Mouse (Mus musculus) limb, embryonic 12.5 days (tissue): ENCODE results near the gene Gtf2h2. TPM values are rescaled to one million over a fixed set of nuclear protein-coding genes. Genes with fewer than 3 reads are reported as not detected.

Experiments used
- ATAC-seq: fragments of 200-750 bp; cut with Nextera tagmentation; 2 replicates; pipeline ENCODE4 v1.8.0; 2017; ENCODE audit warnings: low read depth, moderate TSS enrichment; ENCODE audit not compliant: insufficient number of reproducible peaks, insufficient read depth, low FRiP score, low TSS enrichment
- H3K27ac ChIP-seq: fragments of 300-500 bp; sonication (generic); 2 replicates; pipeline ENCODE4 v1.5.1; 2016; ENCODE audit warnings: mild to moderate bottlenecking, moderate library complexity
- H3K27me3 ChIP-seq: fragments of 300-500 bp; sonication (generic); 2 replicates; pipeline ENCODE4 v1.6.1; 2016; ENCODE audit warnings: mild to moderate bottlenecking, moderate library complexity
- H3K36me3 ChIP-seq: fragments of 300-500 bp; sonication (generic); 2 replicates; pipeline ENCODE4 v1.6.1; 2016; ENCODE audit warnings: mild to moderate bottlenecking, moderate library complexity
- H3K4me1 ChIP-seq: fragments of 300-500 bp; sonication (generic); replicated peaks from 2 replicates; pipeline ENCODE4 v1.6.1; 2016
- H3K4me2 ChIP-seq: fragments of 300-500 bp; sonication (generic); 2 replicates; pipeline ENCODE4 v1.6.1; 2016; ENCODE audit warnings: mild to moderate bottlenecking, moderate library complexity
- H3K4me3 ChIP-seq: fragments of 300-500 bp; sonication (generic); replicated peaks from 2 replicates; pipeline ENCODE4 v1.5.1; 2016; ENCODE audit warnings: mild to moderate bottlenecking
- H3K9ac ChIP-seq: fragments of 300-500 bp; sonication (generic); replicated peaks from 2 replicates; pipeline ENCODE4 v1.6.1; 2016; ENCODE audit warnings: mild to moderate bottlenecking, moderate library complexity
- H3K9me3 ChIP-seq: fragments of 300-500 bp; sonication (generic); 2 replicates; pipeline ENCODE4 v1.6.1; 2016; ENCODE audit warnings: mild to moderate bottlenecking, moderate library complexity
- WGBS: fragments of 180-500 bp; shearing (Covaris S2); methylation state at CpG from one replicate; pipeline ENCODE4 v1.1.7; 2016; 5-methylcytosine and 5-hydroxymethylcytosine counted together
- polyA plus RNA-seq: library from polyadenylated mRNA; unstranded; fragments of >200 nt; fragmentation: Nextera tagmentation; extraction: Ambion mirVana; gene quantifications from 2 replicates; pipeline ENCODE4 v1.2.1, GENCODE M21; 2016

The Gtf2h2 gene
- polyA plus RNA-seq = 84.5 and 93.5 TPM in 2 replicates

DNA sequence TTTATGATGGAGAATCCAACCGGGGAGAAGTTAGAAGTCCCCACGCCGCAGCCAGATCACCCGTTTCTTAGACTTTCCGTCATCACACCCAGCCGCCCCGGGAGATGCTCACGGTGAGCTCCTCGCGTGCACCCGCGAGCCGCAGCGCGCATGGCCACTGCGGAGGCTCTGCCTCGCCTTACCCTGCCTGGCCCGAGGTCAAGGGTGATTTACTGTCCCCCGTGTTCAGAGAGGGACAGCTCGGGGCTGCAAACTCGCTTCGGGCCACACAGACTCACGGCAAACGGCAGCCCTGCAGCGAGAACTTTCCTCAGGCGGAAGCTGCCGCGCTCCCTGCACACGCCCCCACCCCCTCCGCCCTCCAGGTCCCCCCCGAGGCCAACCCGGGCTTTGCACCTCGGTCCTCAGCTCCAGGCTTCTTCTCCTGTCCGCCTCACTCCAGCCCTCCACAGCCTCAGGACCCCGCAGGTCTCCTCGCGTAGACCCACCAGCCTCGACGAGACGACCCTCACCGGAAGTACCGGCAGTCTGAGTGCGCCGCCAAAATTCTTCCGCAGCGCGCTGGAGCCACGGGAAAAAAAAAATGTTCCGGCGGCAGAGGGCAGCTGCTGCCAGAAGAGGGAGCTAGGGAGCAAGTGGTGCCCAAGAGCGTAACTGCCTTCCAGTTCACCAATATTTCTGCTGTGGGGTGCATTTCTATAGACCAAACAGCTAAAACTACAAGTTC lies at the start of gene Gtf2h2:
Gene Gtf2h2 (minus strand): TSS at position 519 of the 727 bp plus-strand sequence.
- Histone ChIP-seq H3K4me2 (peak within 1 kb of the TSS; percentile 71), H3K9me3 (no peaks in the 10 kb centered on the region), H3K9ac (peak within 1 kb of the TSS; percentile 88), H3K4me3 (peak within 1 kb of the TSS; percentile 88), H3K27ac (peak within 1 kb of the TSS; percentile 92), H3K27me3 (no peaks in the 10 kb centered on the region), H3K36me3 (peaks cover 21% of the 10 kb centered on the region), H3K4me1 (peaks cover 10% of the 10 kb centered on the region)
- peak; percentile 58; the same call in 1 of the 2 replicates for ATAC-seq
- under 1% methylated on average over 51 of the region's 51 CpGs for WGBS

DNA sequence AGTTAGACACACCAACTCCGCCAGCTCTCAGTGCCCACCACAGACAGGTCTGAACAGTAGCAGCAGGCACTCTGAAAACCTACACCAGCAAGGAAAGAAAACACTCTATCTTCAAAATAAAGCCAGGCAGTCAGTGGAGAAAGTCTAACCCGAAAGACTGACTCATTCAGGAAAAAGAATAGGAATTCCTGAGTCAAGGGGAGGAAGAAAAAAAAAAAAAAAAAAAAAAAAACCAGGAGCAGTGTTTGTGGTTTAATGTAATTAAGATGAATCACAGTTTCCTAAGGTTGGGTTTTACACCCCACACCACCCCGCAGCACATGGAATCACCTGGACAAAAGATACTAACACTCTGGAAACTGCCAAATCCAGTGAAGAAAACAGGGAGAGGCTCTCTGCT lies 43.8 kb upstream of the Gtf2h2 start:
- Histone ChIP-seq H3K4me1 (no peaks in the 10 kb centered on the region), H3K9me3 (no peaks in the 10 kb centered on the region), H3K27ac (no peak overlapping the region), H3K4me3 (no peak overlapping the region), H3K4me2 (no peak overlapping the region), H3K27me3 (no peaks in the 10 kb centered on the region), H3K9ac (no peak overlapping the region), H3K36me3 (no peaks in the 10 kb centered on the region)
- ATAC-seq = no peak
- 85% methylated on average over 3 of the region's 3 CpGs for WGBS

GRCm38 (mm10) chr13:100532788-100533365 lies 40.5 kb upstream of the Gtf2h2 start:
- 45% methylated on average over 6 of the region's 6 CpGs for WGBS
- Histone ChIP-seq H3K4me3 (no peak overlapping the region), H3K4me1 (no peaks in the 10 kb centered on the region)

DNA sequence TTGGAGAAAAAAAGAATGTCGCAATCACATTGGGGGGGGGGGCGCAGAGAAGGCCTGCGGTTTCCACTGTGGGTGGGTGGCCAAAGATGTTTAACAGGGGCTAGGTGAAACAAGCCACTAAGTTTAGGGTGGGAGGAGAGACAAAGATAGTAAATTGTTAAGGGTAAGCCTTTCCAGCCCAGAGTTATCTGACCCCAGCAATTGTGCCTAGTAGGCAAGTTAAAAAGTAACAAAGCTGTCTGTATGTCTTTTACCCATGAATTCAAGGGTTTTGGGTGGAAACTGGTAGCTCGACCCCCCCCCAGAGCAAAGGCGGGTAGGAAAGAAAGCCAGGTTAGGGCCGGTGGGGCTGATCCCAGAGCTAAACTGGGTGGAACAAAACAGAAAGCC lies 34.3 kb upstream of the Gtf2h2 start:
- H3K4me3 ChIP-seq = no peak overlapping the region
- H3K36me3 ChIP-seq = no peaks in the 10 kb centered on the region
- no peak for ATAC-seq
- WGBS = 71% methylated on average over 6 of the region's 6 CpGs
- peaks cover 3% of the 10 kb centered on the region; the same call in 1 of the 2 replicates for H3K9me3 ChIP-seq
- no peak overlapping the region for H3K27ac ChIP-seq
- peaks cover 8% of the 10 kb centered on the region for H3K4me1 ChIP-seq
- H3K4me2 ChIP-seq = 0 out of 2 replicates have a peak overlapping the region, but pooled peaks have one; percentile 1
- no peaks in the 10 kb centered on the region for H3K27me3 ChIP-seq
- no peak overlapping the region for H3K9ac ChIP-seq

More at GRCm38 (mm10) chr13:100532788-100533365, 40.5 kb upstream of the Gtf2h2 start:
- no peak overlapping the region for H3K27ac ChIP-seq
- H3K36me3 ChIP-seq = no peaks in the 10 kb centered on the region
- no peak overlapping the region for H3K9ac ChIP-seq
- no peak for ATAC-seq
- no peak overlapping the region for H3K4me2 ChIP-seq
- H3K27me3 ChIP-seq = no peaks in the 10 kb centered on the region
- H3K9me3 ChIP-seq = peaks cover 3% of the 10 kb centered on the region; the same call in 1 of the 2 replicates

DNA sequence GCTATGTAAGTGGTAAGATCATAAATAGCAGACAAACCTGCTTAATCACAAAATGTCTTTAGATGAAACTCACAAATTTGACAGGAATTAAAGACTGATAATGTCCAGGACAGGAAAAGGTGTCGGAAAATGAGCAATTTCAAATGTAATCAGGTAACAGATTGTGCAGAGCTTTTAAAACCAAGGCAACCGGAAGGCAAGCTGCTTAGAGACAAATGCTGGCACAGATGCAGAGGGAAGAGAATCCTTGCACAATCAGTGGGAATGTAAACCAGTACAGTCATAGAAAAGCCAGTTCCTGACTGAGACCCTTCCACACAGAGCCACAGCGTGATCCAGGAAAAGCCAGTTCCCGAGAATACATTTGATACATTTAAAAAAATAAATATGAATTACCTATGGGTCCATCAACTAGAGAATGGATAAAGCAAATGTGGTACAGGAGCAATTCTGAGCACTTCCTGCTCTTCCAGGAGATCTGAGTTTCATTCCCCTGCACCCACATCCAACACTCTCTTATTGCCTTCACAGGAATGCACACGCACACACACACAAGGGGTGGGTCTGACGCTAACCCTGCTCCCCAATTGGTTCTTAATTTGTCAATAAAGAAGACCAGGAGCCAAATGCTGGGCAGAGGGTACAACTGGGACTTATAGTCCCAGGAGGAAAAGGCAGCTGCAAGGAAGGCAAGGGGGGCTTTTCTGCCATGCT lies 33.7 kb upstream of the Gtf2h2 start:
- peaks cover 8% of the 10 kb centered on the region for H3K4me1 ChIP-seq
- peaks cover 3% of the 10 kb centered on the region; the same call in 1 of the 2 replicates for H3K9me3 ChIP-seq
- no peak overlapping the region for H3K4me3 ChIP-seq
- WGBS = 70% methylated on average over 6 of the region's 6 CpGs
- H3K9ac ChIP-seq = no peak overlapping the region
- H3K4me2 ChIP-seq = 0 out of 2 replicates have a peak overlapping the region, but pooled peaks have one; percentile 1
- no peaks in the 10 kb centered on the region for H3K36me3 ChIP-seq
- no peak overlapping the region for H3K27ac ChIP-seq
- ATAC-seq = no peak
- no peaks in the 10 kb centered on the region for H3K27me3 ChIP-seq

- no peak for ATAC-seq
- no peak overlapping the region for H3K4me2 ChIP-seq
These were observed 32.5 kb upstream of the Gtf2h2 start for GRCm38 (mm10) chr13:100524896-100525295.

GRCm38 (mm10) chr13:100523698-100524097 lies 31.3 kb upstream of the Gtf2h2 start:
- 88% methylated on average over 2 of the region's 2 CpGs for WGBS
- no peak overlapping the region for H3K27ac ChIP-seq
- H3K9ac ChIP-seq = no peak overlapping the region
- ATAC-seq = no peak
- no peaks in the 10 kb centered on the region for H3K27me3 ChIP-seq
- H3K9me3 ChIP-seq = no peaks in the 10 kb centered on the region
- H3K4me2 ChIP-seq = no peak overlapping the region
- no peak overlapping the region for H3K4me3 ChIP-seq
- H3K4me1 ChIP-seq = peaks cover 8% of the 10 kb centered on the region
- H3K36me3 ChIP-seq = no peaks in the 10 kb centered on the region

More at GRCm38 (mm10) chr13:100524896-100525295, 32.5 kb upstream of the Gtf2h2 start:
- H3K9me3 ChIP-seq = peaks cover 3% of the 10 kb centered on the region; the same call in 1 of the 2 replicates
- WGBS = 92% methylated on average over 6 of the region's 6 CpGs
- H3K27ac ChIP-seq = no peak overlapping the region
- no peak overlapping the region for H3K9ac ChIP-seq
- H3K4me1 ChIP-seq = peaks cover 8% of the 10 kb centered on the region
- no peak overlapping the region for H3K4me3 ChIP-seq
- H3K27me3 ChIP-seq = no peaks in the 10 kb centered on the region
- no peaks in the 10 kb centered on the region for H3K36me3 ChIP-seq

DNA sequence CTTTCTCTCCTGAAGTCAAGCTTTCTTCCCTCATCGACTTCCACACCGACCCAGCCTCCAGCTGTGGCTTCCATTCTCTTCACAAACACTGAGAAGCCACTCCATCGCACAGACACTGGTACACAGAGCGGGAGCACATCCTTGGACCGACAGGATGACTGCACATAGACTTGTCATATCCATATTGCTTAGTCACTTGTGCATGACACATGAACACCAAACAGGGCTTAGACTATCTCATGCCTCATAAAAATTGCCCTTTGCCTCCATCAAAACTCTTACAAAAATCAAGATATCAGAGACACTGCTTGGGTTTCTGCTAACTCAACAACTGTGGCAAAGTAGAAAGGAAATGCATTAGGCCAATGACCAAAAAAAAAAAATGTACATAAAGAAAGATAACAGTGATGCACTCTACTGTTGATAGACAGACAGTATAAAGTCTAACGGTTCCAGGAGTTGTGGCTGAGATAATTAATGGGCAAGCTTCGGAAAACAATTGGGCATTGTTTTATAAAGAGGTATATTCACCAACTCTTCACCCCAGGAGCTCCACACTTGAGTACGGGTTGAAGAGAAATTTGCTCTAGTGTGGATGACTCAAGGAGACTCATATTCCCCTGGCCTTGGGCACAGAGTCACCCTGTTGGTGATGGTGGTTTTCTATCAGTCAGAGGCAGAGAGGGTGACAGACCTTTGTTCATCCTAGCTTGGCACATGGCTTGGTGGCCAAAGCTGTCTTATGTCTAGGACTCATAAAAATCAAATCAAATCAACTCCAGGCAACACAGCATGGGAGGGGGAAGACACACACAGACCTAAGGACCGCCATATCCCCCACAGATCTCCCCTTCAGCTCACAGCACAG lies 29.6 kb upstream of the Gtf2h2 start:
- Histone ChIP-seq H3K9me3 (no peaks in the 10 kb centered on the region), H3K36me3 (no peaks in the 10 kb centered on the region), H3K9ac (no peak overlapping the region), H3K4me1 (peaks cover 11% of the 10 kb centered on the region), H3K4me3 (no peak overlapping the region), H3K27ac (no peak overlapping the region), H3K4me2 (no peak overlapping the region), H3K27me3 (no peaks in the 10 kb centered on the region)
- no peak for ATAC-seq
- WGBS = 84% methylated on average over 9 of the region's 9 CpGs

GRCm38 (mm10) chr13:100519162-100519561 lies 26.8 kb upstream of the Gtf2h2 start:
- WGBS = 55% methylated on average over 2 of the region's 2 CpGs
- Histone ChIP-seq H3K36me3 (no peaks in the 10 kb centered on the region), H3K27ac (no peak overlapping the region), H3K9me3 (no peaks in the 10 kb centered on the region), H3K4me3 (no peak overlapping the region), H3K9ac (no peak overlapping the region), H3K27me3 (no peaks in the 10 kb centered on the region), H3K4me1 (peaks cover 12% of the 10 kb centered on the region), H3K4me2 (no peak overlapping the region)
- no peak for ATAC-seq

DNA sequence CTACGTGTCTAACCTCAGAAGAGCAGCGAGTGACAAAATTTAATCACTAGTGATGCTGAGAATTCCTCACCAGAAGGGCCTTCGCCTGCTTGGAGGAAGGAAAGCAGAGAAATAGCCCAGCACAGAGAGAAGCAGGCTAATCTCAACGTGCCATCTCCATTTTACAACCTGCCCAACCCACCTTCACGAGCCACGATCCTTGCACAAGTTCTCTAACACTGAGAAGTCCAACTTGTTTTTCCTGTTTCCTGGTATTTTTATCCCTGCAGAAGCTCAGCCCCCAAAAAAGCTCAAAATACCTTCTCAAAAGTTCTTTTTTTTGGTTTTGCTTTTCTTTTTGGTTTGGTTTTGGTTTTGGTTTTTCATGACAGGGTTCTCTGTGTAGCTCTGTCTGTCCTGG lies 25.8 kb upstream of the Gtf2h2 start:
- Histone ChIP-seq H3K9ac (no peak overlapping the region), H3K4me2 (no peak overlapping the region), H3K4me1 (peaks cover 12% of the 10 kb centered on the region), H3K36me3 (no peaks in the 10 kb centered on the region), H3K4me3 (no peak overlapping the region), H3K27ac (no peak overlapping the region), H3K27me3 (no peaks in the 10 kb centered on the region), H3K9me3 (no peaks in the 10 kb centered on the region)
- 67% methylated on average over 6 of the region's 6 CpGs for WGBS
- ATAC-seq = no peak
